Mouse (Mus musculus): Measurements from ENCODE around the gene Chkb.
"Not testable (repeated sequence)": the region's sequence is repeated elsewhere in the genome, so short reads cannot be mapped to it uniquely, and the experiment has no call there.

Chkb gene

DNA sequence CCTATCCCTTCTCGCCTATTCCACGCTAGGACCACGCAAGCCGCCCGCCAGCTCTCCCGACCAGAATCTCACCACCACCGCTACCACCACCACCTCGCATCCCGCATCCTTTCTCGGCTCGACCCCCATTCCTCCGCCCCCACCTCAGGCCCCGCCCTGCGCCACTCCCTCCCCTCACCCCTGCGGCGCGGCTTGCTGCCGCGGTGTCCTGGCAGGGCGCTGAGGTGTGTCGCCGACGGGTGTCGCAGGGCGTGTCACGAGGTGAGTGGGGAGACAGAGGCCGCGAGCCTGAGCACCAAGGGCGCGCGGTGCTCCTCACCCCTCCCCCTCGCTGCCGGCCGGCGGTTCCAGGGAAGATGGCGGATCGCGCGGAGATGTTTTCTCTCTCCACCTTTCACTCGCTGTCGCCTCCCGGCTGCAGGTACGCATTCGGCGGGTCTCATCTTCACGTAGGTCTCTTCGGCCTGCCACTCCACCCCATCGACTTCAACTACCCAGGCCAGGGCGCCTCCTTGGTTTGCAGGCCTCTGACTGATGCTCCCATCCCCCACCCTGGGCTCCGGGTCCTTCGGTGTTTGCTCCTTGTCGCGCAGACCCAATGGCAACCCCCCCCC is 24.3 kb upstream of the Chkb start, which contains the start of gene Mapk8ip2:
Mapk8ip2 (plus strand) TSS at position 49 of the 614 bp plus-strand sequence.
- DNase-seq (ENCODE audit: low spot score): no peak

DNA sequence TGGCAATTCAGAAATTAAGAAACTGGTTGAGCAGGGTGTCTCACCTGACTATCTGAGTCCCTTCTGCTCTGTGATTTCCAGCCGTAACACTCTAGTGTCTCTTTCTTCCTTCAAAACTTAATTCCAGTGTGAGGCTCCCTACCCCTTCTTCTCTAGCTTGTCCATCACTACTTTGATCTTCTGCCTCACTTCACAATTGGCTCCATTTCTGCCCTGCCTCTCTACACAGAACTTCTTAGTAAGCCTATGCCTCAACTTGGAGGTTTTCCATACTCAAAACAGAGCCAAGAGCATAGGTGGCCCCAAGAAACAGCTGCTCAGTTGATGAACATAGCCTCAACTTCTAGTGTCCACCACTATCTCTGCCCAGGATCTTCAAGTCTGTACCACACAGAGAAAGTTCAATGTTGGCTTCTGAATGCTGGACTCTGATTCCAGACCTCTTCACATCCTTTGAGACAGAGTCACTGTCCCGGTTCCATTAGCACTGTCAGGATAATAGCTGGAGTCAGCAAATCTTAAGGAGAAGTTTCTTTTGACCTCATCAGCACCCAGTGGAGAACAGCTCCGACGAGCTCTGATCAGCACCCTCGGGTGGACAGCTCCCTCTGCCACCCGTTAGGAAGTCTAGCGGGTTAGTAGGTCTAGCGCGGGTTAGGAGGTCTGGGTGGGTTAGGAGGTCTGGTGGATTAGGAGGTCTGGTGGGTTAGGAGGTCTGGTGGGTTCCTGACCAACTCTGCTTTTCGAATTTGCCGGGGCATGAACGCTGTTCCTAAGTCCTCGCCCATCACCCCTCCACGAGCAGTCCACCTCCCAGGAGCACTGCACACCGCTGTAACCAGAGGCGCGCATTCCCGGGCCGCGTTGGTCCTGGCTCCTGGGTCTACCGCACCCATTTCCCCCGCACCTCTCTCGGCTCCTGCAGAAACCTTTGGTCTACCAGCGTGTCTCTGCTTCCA is 23.5 kb upstream of the Chkb start:
- peak; percentile 44 for DNase-seq (ENCODE audit: low spot score)

DNA sequence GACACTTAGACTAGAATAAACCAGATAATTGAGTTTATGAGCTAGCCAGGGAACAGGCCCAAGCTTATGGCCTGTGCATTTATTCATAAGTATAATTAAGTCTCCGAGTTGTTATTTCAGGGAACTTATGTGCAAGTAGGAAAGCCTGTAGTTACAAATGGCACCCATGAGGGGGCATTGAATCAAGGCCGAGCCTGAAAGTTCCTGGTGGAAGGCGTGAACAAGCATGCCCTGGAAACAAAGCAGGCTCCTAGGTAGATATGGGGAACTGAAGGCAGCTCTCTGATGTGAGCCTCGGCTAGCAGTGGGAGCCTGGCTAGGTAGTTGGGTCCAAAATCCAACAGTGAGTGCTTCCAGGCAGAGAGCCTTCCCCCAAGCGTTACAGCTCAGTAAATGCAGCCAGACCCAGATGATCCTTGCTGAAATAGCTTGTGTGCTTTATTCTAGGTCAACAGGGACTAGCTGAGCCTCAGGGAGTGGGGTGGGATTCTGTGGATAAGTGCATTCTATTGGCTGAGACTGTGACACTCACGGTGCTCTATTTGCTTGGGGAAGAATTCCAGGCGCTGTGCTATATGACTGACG is 12.9 kb upstream of the Chkb start:
- no peak for DNase-seq (ENCODE audit: low spot score)

DNA sequence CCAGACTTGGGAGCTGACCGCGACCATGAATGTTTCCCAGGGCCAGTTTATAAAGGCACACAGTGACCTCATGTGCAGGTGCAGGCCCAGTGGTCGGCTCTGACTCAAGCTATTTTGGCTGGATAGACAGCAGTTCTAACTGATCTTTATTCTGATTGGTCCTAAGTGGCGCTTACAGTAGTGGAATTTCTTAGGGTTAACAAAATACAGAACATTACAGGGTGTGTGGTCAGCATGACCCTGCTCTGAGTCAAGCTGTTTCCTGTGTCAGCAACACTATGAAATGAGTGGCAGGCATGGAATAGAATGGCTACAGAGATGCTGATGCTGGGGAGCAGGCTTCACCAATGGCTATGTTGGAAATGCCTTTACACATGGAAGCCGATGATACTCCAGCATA is 6.2 kb upstream of the Chkb start:
- DNase-seq (ENCODE audit: low spot score): no peak

DNA sequence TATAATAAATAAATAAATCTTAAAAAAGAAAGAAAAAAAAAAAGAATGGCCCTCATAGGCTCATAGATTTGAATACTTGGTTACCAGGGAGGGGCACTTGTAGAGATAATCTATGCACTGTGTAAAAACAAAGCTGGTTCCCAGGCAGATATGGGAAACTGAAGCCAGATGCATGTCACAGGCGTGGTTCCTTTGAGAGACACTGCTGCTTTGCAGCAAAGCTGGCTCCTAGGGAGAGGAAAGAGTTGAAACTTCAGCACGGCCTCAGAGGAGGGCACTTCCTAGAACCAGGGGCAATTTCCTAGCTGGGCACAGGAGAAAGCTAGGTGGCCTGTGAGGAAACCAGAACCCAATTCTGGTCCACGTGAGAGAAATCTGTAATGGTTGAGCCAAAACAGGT is 4.4 kb upstream of the Chkb start:
- no peak for DNase-seq (ENCODE audit: low spot score)

DNA sequence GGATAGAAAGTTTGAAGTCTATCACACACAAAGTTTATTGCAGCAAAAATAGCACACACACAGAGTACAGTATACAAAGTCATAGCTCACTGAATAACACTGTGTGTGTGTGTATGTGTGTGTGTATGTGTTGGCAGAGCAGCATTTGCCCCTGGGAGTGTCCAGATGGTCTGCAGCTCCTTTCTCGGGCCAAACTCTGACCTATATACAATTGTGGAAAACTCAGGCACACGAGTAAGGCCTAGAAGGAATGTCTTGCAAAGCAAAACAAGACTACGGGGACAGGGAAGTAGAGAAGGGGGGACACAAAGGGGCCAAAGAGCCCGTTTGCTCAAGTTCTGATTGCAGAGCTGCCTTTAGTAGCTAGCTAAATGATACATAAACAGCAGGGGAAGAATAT is 3.2 kb upstream of the Chkb start:
- DNase-seq (ENCODE audit: low spot score): peak; percentile 60

DNA sequence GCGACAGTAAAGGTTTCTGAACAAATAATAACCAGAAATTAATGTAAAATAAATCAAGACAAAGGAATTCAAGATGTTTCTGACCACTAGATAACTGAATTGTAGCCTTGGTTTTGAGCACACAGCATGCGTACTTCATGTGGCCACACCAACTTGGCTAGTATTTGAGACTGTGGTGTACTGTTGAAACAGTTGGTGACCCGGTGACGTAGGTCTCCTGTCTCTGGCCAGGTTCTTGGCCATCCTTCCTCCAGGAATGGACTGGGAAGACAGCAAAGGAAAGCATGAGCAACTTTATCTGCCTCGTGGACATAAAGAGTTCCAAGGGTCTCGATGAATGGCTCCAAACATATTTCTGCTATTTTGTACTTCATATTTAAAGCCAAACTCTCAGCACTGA is 2.1 kb upstream of the Chkb start:
- no peak for DNase-seq (ENCODE audit: low spot score)

DNA sequence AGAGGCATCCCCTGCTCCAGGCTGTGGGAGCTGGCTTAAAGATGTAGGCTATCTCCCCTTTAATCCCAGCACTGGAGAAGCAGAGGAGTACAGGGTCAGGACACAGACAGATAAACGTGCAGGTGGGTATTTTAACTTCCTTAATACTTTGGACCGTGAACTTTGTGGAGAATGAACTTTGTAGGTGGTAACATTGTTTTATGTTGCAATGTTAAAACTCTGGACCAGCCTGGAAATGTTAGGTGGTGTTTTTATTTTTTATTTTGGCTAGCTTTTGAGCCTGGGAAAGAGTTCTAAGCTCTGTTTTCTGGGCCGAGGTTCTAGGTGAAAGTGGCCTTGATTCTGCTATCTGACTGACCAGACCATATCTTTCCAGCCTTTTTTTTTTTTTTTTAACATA is 1.6 kb upstream of the Chkb start:
- peak; percentile 22 for DNase-seq (ENCODE audit: low spot score)

DNA sequence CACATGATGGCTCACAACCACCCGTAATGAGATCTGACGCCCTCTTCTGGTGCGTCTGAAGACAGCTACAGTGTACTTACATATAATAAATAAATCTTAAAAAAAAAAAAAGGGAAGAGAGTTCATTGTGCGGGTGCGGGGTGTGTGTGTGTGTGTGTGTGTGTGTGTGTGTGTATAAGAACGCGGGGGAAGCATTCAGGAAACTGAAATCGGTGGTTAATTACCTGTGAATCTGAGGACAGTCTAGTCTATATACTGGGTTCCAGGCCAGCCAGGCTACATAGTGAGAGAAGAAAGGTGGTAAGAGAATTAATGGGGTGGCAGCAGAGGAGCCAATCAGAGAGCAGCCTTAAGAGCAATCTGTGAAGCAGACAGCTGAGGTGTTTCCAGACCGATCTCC is 1.1 kb upstream of the Chkb start:
- DNase-seq (ENCODE audit: low spot score): not testable (repeated sequence)

DNA sequence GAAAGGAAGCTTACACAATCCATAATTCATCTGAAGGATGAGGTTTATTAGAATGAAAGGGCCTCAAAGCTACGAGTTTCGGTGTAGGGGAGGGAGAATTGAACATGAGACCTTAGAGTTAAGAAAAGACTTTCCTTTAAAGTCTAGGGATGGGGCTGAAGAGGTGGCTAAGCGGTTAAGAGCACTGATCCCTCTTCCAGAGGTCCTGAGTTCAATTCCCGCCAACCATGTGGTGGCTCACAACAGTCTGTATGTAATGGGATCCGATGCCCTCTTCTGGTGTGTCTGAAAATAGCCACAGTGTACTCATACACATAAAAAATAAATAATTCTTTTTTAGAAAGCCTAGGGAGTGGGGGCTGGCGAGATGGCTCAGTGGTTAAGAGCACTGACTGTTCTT is 633 bp upstream of the Chkb start:
- DNase-seq (ENCODE audit: low spot score): no peak

DNA sequence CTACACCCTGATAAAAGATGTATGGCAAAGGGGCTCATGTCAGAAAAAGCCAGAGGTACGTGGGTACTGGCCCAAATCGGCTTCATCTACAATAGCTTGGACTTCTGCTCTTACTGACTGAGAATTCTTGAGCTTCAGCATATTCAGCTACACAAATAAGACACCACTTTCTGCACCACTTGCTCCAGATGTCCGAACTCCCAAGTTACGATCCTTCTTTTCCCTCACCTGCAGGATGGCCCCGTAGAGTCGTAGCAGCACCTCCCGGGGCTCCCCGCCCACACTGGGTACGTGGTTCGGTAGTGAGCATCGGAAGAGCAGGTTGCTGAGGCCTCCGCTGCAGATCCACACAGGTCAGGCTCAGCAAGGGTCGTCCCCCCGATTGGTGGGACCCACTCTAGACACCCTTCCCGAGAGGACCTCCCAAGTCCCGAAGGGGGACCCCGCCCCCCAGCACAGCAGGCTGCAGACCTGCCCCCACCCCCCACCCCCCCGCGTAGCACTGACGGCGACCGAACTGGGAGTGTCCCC is 822 bp downstream of the Chkb start:
- peak; percentile 12 for DNase-seq (ENCODE audit: low spot score)

DNA sequence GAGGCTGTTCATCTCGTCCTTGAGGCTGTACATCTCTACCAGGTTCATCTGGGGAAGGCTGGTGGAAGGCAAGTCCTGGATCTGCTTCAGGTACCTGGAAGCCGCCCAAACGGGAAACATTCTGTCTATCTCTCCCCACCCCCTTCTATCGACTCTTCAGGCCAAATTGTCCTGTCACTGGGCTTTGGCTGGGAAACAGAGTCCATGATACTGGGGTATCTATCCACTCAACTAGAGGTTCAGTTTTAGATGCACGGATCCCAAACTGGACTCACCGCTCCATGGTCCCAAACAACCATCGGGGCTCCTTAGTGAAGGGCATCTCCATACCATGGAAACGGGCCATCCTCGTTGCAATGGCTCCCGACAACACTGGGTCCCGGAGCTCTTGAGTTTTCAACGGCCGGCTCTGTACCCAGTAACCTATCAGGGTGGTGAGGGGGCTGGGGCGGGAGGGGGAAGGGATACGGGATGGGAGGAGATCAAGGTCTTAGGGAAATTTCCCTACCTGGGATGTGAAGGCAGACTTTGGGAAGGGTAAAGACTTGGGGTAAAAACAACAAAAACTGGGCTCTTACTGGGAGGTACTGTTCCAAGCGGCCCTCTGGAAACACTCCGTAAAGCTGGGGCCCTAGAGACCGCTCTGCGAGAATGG is 1.4 kb downstream of the Chkb start:
- no peak for DNase-seq (ENCODE audit: low spot score)

DNA sequence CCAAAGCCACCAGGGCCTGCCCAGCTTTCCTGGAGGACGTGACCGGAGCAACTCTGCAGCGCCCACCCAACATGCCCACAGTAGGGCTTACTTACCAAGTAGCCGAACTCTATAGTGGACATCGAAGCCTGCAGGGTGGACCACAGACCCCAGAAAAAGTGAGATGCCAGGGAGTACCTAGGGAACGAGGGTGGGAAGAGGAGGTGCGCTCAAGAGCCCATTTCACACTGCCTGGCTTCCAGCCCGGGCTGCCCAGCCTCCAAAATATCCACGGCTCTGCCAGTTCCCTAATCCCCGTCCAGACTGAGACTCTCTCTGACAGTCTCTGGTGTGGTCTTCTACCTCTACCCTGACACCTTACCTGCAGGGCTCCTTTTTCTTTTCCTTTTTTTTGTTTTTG is 3.0 kb downstream of the Chkb start:
- no peak for DNase-seq (ENCODE audit: low spot score)

DNA sequence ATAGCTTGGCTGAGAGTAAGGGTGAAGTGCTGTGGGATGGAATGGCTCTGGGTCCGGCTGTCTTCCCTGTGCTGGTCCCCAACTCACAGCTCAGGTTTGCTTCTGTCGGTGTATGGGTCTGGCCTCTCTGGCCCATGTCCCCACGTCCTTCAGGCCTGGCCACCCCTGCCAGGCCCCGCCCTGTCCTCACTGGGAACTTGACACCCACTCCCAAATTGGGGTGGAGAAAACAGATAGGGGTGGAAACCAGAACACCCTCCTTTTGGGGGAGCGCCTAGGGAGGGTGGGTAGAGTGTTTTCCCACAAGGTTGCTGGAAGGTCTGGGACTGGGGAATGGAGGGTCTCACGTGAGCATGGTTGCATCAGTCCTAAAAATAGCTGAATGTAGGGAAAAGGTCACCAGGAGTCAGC is 4.0 kb downstream of the Chkb start, which contains the start of gene Cpt1b:
Cpt1b (minus strand) TSS at position 153 of the 411 bp plus-strand sequence.
- DNase-seq (ENCODE audit: low spot score): no peak

DNA sequence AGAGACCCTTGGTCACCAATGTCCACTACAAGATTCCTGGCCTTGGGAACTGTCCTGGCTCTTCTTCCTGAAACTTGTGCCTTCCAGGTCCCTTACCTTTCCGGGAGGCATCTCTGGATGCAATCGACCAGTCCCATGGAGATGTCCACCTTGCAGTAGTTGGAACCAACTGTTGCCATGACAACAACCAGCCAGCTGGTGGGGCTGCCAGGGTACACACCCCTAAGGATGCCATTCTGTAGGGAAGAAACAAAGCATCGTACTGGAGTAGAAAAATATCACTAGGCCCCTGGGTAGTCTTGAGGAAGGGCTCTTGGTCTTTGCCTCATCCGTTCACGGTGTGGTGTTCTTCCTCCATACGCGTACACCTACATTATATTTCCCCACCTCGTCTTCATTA is 5.1 kb downstream of the Chkb start:
- DNase-seq (ENCODE audit: low spot score): no peak

DNA sequence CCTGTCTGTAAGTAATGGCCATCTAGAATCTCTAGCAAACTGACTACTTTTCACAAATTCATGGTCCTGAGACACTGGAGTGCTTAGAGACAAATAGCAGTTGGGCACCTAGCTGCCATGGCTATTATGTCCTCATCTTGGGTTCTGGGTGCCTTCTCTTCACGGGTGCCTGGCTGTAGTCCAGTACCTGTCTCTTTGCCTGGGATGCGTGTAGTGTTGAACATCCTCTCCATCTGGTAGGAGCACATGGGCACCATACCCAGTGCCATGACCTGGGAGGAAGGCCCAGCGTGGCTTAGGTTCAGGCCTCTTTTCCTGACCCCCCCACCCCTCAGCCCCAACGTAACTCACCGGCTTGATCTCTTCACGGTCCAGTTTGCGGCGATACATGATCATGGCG is 7.8 kb downstream of the Chkb start:
- DNase-seq (ENCODE audit: low spot score): no peak

DNA sequence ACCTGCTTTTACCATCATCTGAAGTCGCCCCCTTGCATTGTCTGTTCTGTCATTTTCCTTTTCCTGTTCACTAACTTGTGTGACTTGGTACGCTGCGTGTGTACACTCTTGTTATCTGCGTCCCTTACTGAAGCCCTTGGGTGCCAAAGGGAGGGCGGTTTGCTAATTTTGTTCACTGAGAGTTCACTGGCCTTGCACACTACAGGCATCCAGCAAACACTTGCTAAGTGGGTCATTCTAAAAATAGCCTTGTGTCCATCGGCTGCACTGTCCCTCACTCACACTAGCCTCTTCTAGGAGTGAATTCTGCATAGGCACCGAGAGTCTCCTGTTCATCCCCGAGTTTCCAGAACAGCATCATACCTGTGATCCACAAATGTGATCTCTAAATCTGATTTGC is 14.4 kb downstream of the Chkb start:
- no peak for DNase-seq (ENCODE audit: low spot score)

DNA sequence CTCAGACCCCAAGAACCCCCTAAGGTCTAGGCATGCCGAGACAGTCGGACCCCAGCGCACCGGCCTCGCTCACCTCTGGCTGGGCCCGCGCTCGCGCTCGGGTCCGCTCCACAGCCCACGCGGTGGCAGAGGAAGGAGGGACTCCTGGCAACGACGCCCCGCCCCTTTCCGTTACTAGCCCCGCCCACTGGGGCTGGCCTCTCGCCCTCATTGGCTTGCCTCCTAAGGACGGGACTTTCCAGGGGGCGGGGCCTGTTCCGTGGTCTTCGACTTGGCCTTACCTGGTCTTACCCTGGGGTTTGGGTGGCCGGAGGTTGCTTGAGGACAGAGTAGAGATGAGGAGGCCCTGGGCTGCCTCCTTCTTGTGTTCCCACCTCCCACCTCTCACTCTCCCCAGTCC is 19.6 kb downstream of the Chkb start, which contains the start of gene Syce3:
Syce3 (minus strand) TSS at position 386 of the 400 bp plus-strand sequence.
- no peak for DNase-seq (ENCODE audit: low spot score)

DNA sequence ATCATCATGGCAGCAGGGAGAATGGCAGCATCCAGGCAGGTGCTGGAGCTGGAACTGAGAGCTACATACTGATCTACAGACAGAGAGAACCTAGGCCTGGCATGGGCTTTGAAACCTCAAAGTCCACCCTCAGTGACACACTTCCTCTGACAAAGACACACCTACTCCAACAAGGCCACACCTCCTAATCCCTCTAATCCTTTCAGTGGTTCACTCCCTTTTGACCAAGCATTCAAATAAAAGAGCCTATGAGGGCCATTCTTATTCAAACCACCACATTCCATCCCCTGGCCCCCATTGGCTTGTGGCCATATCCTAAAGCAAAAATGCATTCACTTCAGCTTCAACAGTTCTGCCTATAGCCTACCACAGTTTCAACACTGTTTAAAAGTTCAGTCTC is 23.0 kb downstream of the Chkb start:
- DNase-seq (ENCODE audit: low spot score): no peak

DNA sequence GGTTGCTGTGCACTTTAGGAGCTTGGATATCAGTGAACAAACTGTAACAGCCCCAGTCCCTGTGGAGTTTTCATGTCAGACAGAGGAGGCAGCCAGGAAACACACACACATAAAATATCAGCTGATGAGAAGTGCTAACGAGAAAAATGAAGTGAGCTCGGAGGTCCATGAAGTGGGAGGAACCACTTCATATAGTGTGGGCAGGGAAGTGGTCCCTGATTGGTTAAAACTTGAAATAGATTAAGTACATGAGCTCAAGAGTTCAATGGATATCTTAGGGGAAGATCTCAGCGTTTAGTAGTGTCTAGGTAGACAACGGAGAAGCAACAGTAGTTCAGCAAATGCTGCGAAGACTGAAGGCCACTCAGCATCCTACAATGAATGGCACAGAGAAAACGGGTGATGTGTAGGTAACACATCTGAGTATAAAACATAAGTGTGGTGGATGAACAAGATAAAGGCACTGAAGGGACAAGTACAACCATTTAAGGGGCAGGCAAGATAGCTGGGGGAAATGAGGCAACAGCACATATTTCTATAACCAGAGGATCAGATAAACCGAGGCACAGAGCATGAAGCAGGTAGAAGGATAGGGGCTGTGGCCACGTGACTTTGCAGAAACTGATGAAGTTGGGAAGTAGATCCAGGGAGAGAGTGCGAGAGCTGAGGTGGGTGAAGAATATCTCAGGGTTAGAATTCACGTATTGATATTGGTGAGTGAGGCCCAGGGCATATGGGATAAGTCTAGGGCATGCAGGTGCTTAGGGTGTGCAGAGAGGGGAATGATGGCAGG is 24.7 kb downstream of the Chkb start:
- no peak for DNase-seq (ENCODE audit: low spot score)

DNA sequence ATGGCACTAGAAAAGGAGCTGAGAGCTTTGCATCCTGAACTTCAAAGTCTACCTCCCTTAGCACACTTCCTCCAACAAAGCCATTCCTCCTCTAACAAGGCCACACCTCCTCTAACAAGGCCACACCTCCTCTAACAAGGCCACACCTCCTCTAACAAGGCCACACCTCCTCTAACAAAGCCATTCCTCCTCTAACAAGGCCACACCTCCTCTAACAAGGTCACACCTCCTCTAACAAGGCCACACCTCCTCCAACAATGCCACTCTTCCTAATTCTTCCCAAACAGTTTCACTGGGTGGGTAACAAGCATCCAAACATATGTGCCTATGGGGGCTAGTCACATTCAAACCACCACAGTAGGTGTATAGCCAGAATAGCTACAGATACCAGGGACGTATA is 27.2 kb downstream of the Chkb start:
- no peak for DNase-seq (ENCODE audit: low spot score)
